Comparison of ENCODE assay signal across 25 mouse cellular contexts in genomic region chr14:102361589-102361988, GRCm38 (mm10).
DNase-seq lines count a peak whose midpoint lies in the region; ATAC-seq and TF ChIP-seq lines count a peak whose summit lies in the region.
"Had no signal": no experiment of that assay in that cellular context is flagged by ENCODE, and none has a peak within 500 bp of the region (broad histone marks: within the 10 kb centered on the region; RNA-seq: fewer than 3 reads in every experiment).

No protein-coding gene starts in this region.

- peak; percentile 47 for DNase-seq in embryonic facial prominence, embryonic 14.5 days (ENCODE audit: low spot score)
- no peak for DNase-seq in embryonic facial prominence, embryonic 10.5 days (ENCODE audit: low spot score)
- peak; percentile 6 for DNase-seq in lung, embryonic 14.5 days
- DNase-seq in lung, postnatal 4 days: no peak
- DNase-seq in cerebellum, postnatal 10 days: no peak
- DNase-seq: adrenal gland, adult 8-10 months; adrenal gland, postnatal 14 days; adrenal gland, postnatal 36 days; B cell, adult 2 months; cerebellum, adult 11-12 months; cerebellum, adult 2 months; cerebellum, adult 9-10 months; cerebellum, postnatal 14 days; cerebellum, postnatal 36 days; forebrain, postnatal 0 days had no signal

- no peak overlapping the region for H3K4me3 ChIP-seq in embryonic facial prominence, embryonic 14.5 days (ENCODE audit: low read depth, low read length)
- H3K4me3 ChIP-seq in embryonic facial prominence, embryonic 10.5 days: no peak overlapping the region
- H3K4me3 ChIP-seq in lung, embryonic 14.5 days (ENCODE audit: low read depth, low read length): no peak overlapping the region
- H3K4me3 ChIP-seq in hindbrain, embryonic 12.5 days: no peak overlapping the region
- H3K4me3 ChIP-seq: embryonic facial prominence, embryonic 13.5 days; forebrain, embryonic 13.5 days; forebrain, embryonic 15.5 days had no signal

- H3K27me3 ChIP-seq in embryonic facial prominence, embryonic 14.5 days (replicated peaks; ENCODE audit: control insufficient read depth, insufficient read depth, low read length): no peaks in the 10 kb centered on the region
- H3K27me3 ChIP-seq in embryonic facial prominence, embryonic 10.5 days (replicated peaks; ENCODE audit: low read depth, poor library complexity, severe bottlenecking): no peaks in the 10 kb centered on the region
- no peaks in the 10 kb centered on the region for H3K27me3 ChIP-seq in lung, embryonic 14.5 days (ENCODE audit: insufficient read depth, low read length)
- H3K27me3 ChIP-seq in hindbrain, embryonic 12.5 days: no peaks in the 10 kb centered on the region
- H3K27me3 ChIP-seq: CH12.LX; embryonic facial prominence, embryonic 13.5 days; forebrain, embryonic 13.5 days; forebrain, embryonic 15.5 days had no signal

- peaks cover 4% of the 10 kb centered on the region; the same call in 1 of the 2 replicates for H3K4me1 ChIP-seq in embryonic facial prominence, embryonic 14.5 days (ENCODE audit: control insufficient read depth, insufficient read depth, low read length)
- H3K4me1 ChIP-seq in embryonic facial prominence, embryonic 10.5 days: no peaks in the 10 kb centered on the region
- no peaks in the 10 kb centered on the region for H3K4me1 ChIP-seq in lung, embryonic 14.5 days (ENCODE audit: insufficient read depth)
- H3K4me1 ChIP-seq in hindbrain, embryonic 12.5 days: no peaks in the 10 kb centered on the region
- H3K4me1 ChIP-seq: forebrain, embryonic 13.5 days; forebrain, embryonic 15.5 days had no signal

- TF ChIP-seq CTCF in lung, embryonic 14.5 days (IDR thresholded peaks at IDR 0.05; ENCODE audit: low read depth): no peak

- H3K9ac ChIP-seq in embryonic facial prominence, embryonic 14.5 days (ENCODE audit: low read depth, low read length): no peak overlapping the region
- no peak overlapping the region for H3K9ac ChIP-seq in lung, embryonic 14.5 days
- H3K9ac ChIP-seq in hindbrain, embryonic 12.5 days: no peak overlapping the region
- H3K9ac ChIP-seq: embryonic facial prominence, embryonic 13.5 days; forebrain, embryonic 13.5 days; forebrain, embryonic 15.5 days; forebrain, postnatal 0 days had no signal

- no peak overlapping the region for H3K27ac ChIP-seq in embryonic facial prominence, embryonic 14.5 days (replicated peaks; ENCODE audit: low read depth, low read length)
- no peak overlapping the region for H3K27ac ChIP-seq in embryonic facial prominence, embryonic 10.5 days (replicated peaks)
- H3K27ac ChIP-seq in lung, embryonic 14.5 days (ENCODE audit: low read depth): no peak overlapping the region
- no peak overlapping the region for H3K27ac ChIP-seq in hindbrain, embryonic 12.5 days
- H3K27ac ChIP-seq: embryonic facial prominence, embryonic 13.5 days; forebrain, embryonic 13.5 days; forebrain, embryonic 15.5 days had no signal

- no peak for ATAC-seq in embryonic facial prominence, embryonic 14.5 days (ENCODE audit: low read depth)
- ATAC-seq in lung, embryonic 14.5 days (ENCODE audit: insufficient read depth): no peak
- ATAC-seq in hematopoietic stem cell, adult 5-6 weeks (replicated peaks in 1 of 2; ENCODE audit: insufficient read depth in 1 of 2, low FRiP score in 2 of 2, low TSS enrichment in 1 of 2, low read depth in 1 of 2, poor library complexity in 2 of 2, severe bottlenecking in 2 of 2): peak; percentile 72 to 78
- no peak for ATAC-seq in hindbrain, embryonic 12.5 days (ENCODE audit: low FRiP score)
- ATAC-seq: activated CD4-positive, CD25-positive, alpha-beta regulatory T cell, adult 4 months; CD4-positive, CD25-positive, alpha-beta regulatory T cell, adult 4 months; forebrain, embryonic 13.5 days; forebrain, embryonic 15.5 days; forebrain, postnatal 0 days; Patski had no signal

- no peaks in the 10 kb centered on the region for H3K9me3 ChIP-seq in embryonic facial prominence, embryonic 14.5 days (ENCODE audit: control insufficient read depth, low read length)
- no peaks in the 10 kb centered on the region for H3K9me3 ChIP-seq in embryonic facial prominence, embryonic 10.5 days
- no peaks in the 10 kb centered on the region for H3K9me3 ChIP-seq in lung, embryonic 14.5 days (ENCODE audit: low read depth, low read length)
- H3K9me3 ChIP-seq in hindbrain, embryonic 12.5 days (replicated peaks): no peaks in the 10 kb centered on the region
- H3K9me3 ChIP-seq: embryonic facial prominence, embryonic 13.5 days; forebrain, embryonic 13.5 days; forebrain, embryonic 15.5 days had no signal

- WGBS in embryonic facial prominence, embryonic 14.5 days: 80% methylated on average over 2 of the region's 2 CpGs
- 87% methylated on average over 2 of the region's 2 CpGs for WGBS in embryonic facial prominence, embryonic 10.5 days
- WGBS in lung, embryonic 14.5 days: 70% methylated on average over 2 of the region's 2 CpGs
- WGBS in hindbrain, embryonic 12.5 days: 64% methylated on average over 2 of the region's 2 CpGs

- no peak overlapping the region for H3K4me2 ChIP-seq in embryonic facial prominence, embryonic 14.5 days (ENCODE audit: low read depth, low read length)
- no peak overlapping the region for H3K4me2 ChIP-seq in lung, embryonic 14.5 days
- H3K4me2 ChIP-seq in hindbrain, embryonic 12.5 days (replicated peaks): no peak overlapping the region
- H3K4me2 ChIP-seq: embryonic facial prominence, embryonic 13.5 days; forebrain, embryonic 13.5 days; forebrain, embryonic 15.5 days had no signal

- H3K36me3 ChIP-seq in embryonic facial prominence, embryonic 14.5 days (ENCODE audit: control insufficient read depth, insufficient read depth, low read length): no peaks in the 10 kb centered on the region
- H3K36me3 ChIP-seq in embryonic facial prominence, embryonic 10.5 days (replicated peaks): no peaks in the 10 kb centered on the region
- no peaks in the 10 kb centered on the region for H3K36me3 ChIP-seq in lung, embryonic 14.5 days (ENCODE audit: insufficient read depth)
- no peaks in the 10 kb centered on the region for H3K36me3 ChIP-seq in hindbrain, embryonic 12.5 days
- H3K36me3 ChIP-seq: embryonic facial prominence, embryonic 13.5 days; forebrain, embryonic 15.5 days; G1E had no signal

Comparison
In these comparisons a context has a peak if more than half of its experiments do, and no peak if none do; other contexts are left out.
1. DNase-seq: peak in embryonic facial prominence, embryonic 14.5 days (single experiment) and lung, embryonic 14.5 days (single experiment); none in embryonic facial prominence, embryonic 10.5 days (single experiment), lung, postnatal 4 days (0 of 2) and cerebellum, postnatal 10 days (0 of 2).
2. ATAC-seq: peak in hematopoietic stem cell, adult 5-6 weeks (2 of 2); none in embryonic facial prominence, embryonic 14.5 days (single experiment), lung, embryonic 14.5 days (single experiment) and hindbrain, embryonic 12.5 days (single experiment).